Mouse (Mus musculus) G1E (cell line): ENCODE data around the gene Ago3.

Experiments
- CTCF ChIP-seq: IDR thresholded peaks from 2 replicates; pipeline ENCODE4 v1.5.1; 2012; ENCODE audit warnings: low read depth, low read length, inconsistent platforms, mixed read lengths
- GATA1 ChIP-seq: IDR thresholded peaks from 2 replicates; pipeline ENCODE4 v1.6.1; 2012; ENCODE audit warnings: borderline replicate concordance, low read length, inconsistent platforms, mixed read lengths
- GATA2 ChIP-seq: IDR thresholded peaks from 2 replicates; pipeline ENCODE4 v1.6.1; 2012; ENCODE audit warnings: low read depth, low read length, inconsistent platforms, borderline replicate concordance
- TAL1 ChIP-seq: conservative IDR thresholded peaks from 2 replicates; pipeline ENCODE4 v1.6.1; 2012; ENCODE audit warnings: low read depth, low read length, inconsistent platforms, mixed read lengths

GRCm38 (mm10) chr4:126325281-126325861 is 104.0 kb downstream of the Ago3 start, which contains the start of gene Tekt2:
- no peak for TF ChIP-seq CTCF
- TF ChIP-seq TAL1, result no peak
- TF ChIP-seq GATA1, result no peak
- no peak for TF ChIP-seq GATA2
